Mouse (Mus musculus) heart, embryonic 15.5 days (tissue): ENCODE measurements around the gene Megf11. TPM values are rescaled to one million over a fixed set of nuclear protein-coding genes. Genes with fewer than 3 reads are reported as not detected.
A peak's percentile ranks its signal among the peaks of the same experiment; 100 is the strongest.
"Not testable (repeated sequence)": the region's sequence is repeated elsewhere in the genome, so short reads cannot be mapped to it uniquely, and the experiment has no call there.

ENCODE experiments used
- ATAC-seq: fragments of 200-750 bp; cut with Nextera tagmentation; replicated peaks from 2 replicates; pipeline ENCODE4 v1.8.0; 2017; ENCODE audit warnings: low read depth, moderate TSS enrichment; ENCODE audit not compliant: insufficient number of reproducible peaks, insufficient read depth, low FRiP score
- H3K27ac ChIP-seq: fragments of 300-500 bp; sonication (generic); 2 replicates; pipeline ENCODE4 v1.5.1; 2015; ENCODE audit warnings: mild to moderate bottlenecking, inconsistent platforms
- H3K27me3 ChIP-seq: fragments of 300-500 bp; sonication (generic); 2 replicates; pipeline ENCODE4 v1.6.1; 2015; ENCODE audit warnings: inconsistent platforms
- H3K36me3 ChIP-seq: fragments of 300-500 bp; sonication (generic); 2 replicates; pipeline ENCODE4 v1.6.1; 2015; ENCODE audit warnings: mild to moderate bottlenecking, inconsistent platforms
- H3K4me1 ChIP-seq: fragments of 300-500 bp; sonication (generic); replicated peaks from 2 replicates; pipeline ENCODE4 v1.6.1; 2015; ENCODE audit warnings: inconsistent platforms
- H3K4me2 ChIP-seq: fragments of 300-500 bp; sonication (generic); 2 replicates; pipeline ENCODE4 v1.6.1; 2015; ENCODE audit warnings: inconsistent platforms, mild to moderate bottlenecking, moderate library complexity
- H3K4me3 ChIP-seq: fragments of 300-500 bp; sonication (generic); 2 replicates; pipeline ENCODE4 v1.5.1; 2015; ENCODE audit warnings: mild to moderate bottlenecking, inconsistent platforms
- H3K9ac ChIP-seq: fragments of 300-500 bp; sonication (generic); 2 replicates; pipeline ENCODE4 v1.6.1; 2015; ENCODE audit warnings: mild to moderate bottlenecking, inconsistent platforms
- H3K9me3 ChIP-seq: fragments of 300-500 bp; sonication (generic); replicated peaks from 2 replicates; pipeline ENCODE4 v1.6.1; 2016; ENCODE audit warnings: inconsistent platforms
- WGBS: fragments of 180-500 bp; shearing (Covaris S2); methylation state at CpG from one replicate; pipeline ENCODE4 v1.1.7; 2015; ENCODE audit warnings: mixed read lengths; 5-methylcytosine and 5-hydroxymethylcytosine counted together
- polyA plus RNA-seq: library from polyadenylated mRNA; unstranded; fragments of >200 nt; fragmentation: Nextera tagmentation; extraction: Ambion mirVana; gene quantifications from 2 replicates; pipeline ENCODE4 v1.2.1, GENCODE M21; 2015

Gene Megf11
- polyA plus RNA-seq, 1 experiment from 2014 or later, result 0.63 TPM

GRCm38 (mm10) chr9:64719526-64720163 is 334.2 kb downstream of the Megf11 start:
- no peaks in the 10 kb centered on the region for H3K27me3 ChIP-seq
- no peak overlapping the region for H3K4me3 ChIP-seq
- H3K9ac ChIP-seq, result no peak overlapping the region
- 72% methylated on average over 5 of the region's 5 CpGs for WGBS
- peaks cover 22% of the 10 kb centered on the region for H3K36me3 ChIP-seq
- H3K4me2 ChIP-seq, result no peak overlapping the region
- H3K4me1 ChIP-seq, result peaks cover under 1% of the 10 kb centered on the region; the same call in 1 of the 2 replicates
- H3K27ac ChIP-seq, result no peak overlapping the region
- no peak for ATAC-seq
- H3K9me3 ChIP-seq, result no peaks in the 10 kb centered on the region

DNA sequence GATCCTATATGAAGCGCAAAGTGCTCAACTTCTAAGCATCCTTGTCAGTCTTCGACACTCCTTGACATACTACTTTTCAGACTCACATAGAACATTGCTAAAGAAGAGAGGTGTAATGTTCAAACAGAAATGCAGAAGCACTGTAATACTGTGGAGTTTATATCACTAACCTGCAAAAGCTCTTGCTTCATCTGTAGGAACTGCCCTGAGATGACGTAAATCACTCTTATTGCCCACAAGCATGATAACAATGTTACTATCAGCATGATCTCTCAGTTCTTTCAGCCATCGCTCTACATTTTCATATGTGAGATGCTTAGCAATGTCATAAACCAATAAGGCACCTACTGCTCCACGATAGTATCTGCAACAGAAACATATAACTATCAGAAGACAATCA is 341.0 kb downstream of the Megf11 start:
- Histone ChIP-seq H3K27ac (no peak overlapping the region), H3K4me2 (no peak overlapping the region), H3K4me1 (peaks cover 6% of the 10 kb centered on the region; the same call in 1 of the 2 replicates), H3K4me3 (no peak overlapping the region), H3K36me3 (peaks cover 29% of the 10 kb centered on the region), H3K9me3 (no peaks in the 10 kb centered on the region), H3K9ac (no peak overlapping the region), H3K27me3 (no peaks in the 10 kb centered on the region)
- 91% methylated on average over 5 of the region's 5 CpGs for WGBS
- ATAC-seq, result no peak

DNA sequence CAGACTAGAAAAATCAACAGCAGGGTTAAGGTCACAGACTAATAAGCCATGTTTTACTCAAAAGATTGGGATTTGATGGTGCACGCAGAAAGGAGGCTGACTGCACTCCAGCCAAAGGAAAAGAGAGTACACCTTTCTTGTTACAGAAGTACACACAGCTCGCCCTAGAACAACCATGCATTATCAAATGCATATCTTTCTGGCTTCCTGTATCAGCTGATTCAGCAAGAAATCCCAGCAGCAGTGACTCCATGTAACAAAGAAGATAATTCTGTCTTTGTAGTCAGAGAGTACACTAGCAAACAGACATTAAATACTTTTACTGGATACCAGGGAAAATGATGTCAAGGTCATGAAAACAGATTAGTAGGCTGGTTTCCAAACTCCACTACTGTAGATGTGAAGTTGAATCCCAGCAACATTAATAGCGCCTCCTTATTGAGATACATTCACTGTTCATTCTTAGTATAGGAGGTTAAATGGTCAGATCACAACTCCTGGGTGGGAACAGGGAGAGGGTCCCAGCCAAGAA is 345.7 kb downstream of the Megf11 start:
- WGBS, result 67% methylated on average over 3 of the region's 3 CpGs
- H3K27ac ChIP-seq, result peak overlapping the region; percentile 8; the same call in 1 of the 2 replicates
- no peak overlapping the region for H3K4me2 ChIP-seq
- no peak for ATAC-seq
- peaks cover 14% of the 10 kb centered on the region for H3K4me1 ChIP-seq
- H3K4me3 ChIP-seq, result no peak overlapping the region
- no peak overlapping the region for H3K9ac ChIP-seq
- H3K27me3 ChIP-seq, result no peaks in the 10 kb centered on the region
- no peaks in the 10 kb centered on the region for H3K9me3 ChIP-seq
- peaks cover 12% of the 10 kb centered on the region for H3K36me3 ChIP-seq

- peaks cover 16% of the 10 kb centered on the region for H3K4me1 ChIP-seq
- no peak for ATAC-seq
- no peak overlapping the region for H3K27ac ChIP-seq
- no peaks in the 10 kb centered on the region for H3K9me3 ChIP-seq
- no peak overlapping the region for H3K4me2 ChIP-seq
- H3K9ac ChIP-seq, result no peak overlapping the region
- H3K27me3 ChIP-seq, result no peaks in the 10 kb centered on the region
- 48% methylated on average over 6 of the region's 6 CpGs for whole genome bisulfite sequencing
- H3K36me3 ChIP-seq, result no peaks in the 10 kb centered on the region
- H3K4me3 ChIP-seq, result no peak overlapping the region
Observed at GRCm38 (mm10) chr9:64734166-64734565, 348.7 kb downstream of the Megf11 start.

DNA sequence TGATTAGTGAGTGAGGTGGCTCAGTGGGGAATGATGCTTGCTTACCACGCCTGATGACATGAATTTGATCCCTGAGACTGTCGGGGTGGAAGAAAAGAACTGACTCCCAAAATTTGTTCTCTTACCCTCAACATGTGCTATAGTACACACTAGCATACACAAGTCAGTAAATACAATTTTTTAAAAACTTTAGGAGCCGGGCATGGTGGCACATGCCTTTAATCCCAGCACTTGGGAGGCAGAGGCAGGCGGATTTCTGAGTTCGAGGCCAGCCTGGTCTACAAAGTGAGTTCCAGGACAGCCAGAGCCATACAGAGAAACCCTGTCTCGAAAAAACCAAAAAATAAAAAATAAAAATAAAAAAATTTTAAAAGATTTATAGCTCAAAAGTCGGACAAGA is 349.6 kb downstream of the Megf11 start:
- not testable (repeated sequence) for H3K27me3 ChIP-seq, H3K27ac ChIP-seq, ATAC-seq, H3K36me3 ChIP-seq, H3K9me3 ChIP-seq, H3K4me3 ChIP-seq, H3K9ac ChIP-seq, H3K4me2 ChIP-seq
- WGBS, result 87% methylated on average over 7 of the region's 7 CpGs
- peaks cover 16% of the 10 kb centered on the region for H3K4me1 ChIP-seq

DNA sequence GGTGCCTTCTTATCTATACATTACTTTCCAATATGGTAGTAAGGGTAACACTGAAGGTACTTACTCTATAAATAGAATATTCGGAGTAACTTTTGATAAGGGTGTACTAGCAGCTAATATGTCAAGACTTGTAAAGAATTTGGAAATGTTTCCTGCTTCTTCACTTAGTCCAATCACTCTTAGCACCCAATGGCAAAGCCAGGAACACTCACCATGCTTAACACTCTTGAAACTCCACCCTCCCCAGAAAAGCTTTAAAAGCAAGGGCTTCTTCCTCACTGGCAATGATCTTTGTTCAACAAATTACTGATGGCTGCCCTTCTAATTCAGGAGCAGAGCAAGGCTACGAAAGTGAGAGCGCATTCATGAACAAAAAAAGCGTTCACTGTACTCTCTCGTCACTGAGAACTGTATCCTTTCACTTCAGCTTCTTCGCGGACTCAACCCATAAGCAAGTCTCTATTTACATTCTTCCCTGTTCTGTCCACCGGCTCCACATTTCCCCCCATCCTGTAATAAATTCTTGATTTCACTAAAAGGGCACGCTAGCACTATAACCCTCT is 350.7 kb downstream of the Megf11 start:
- H3K4me3 ChIP-seq, result peak overlapping the region; percentile 84
- peaks cover 13% of the 10 kb centered on the region for H3K4me1 ChIP-seq
- ATAC-seq, result no peak
- no peaks in the 10 kb centered on the region for H3K9me3 ChIP-seq
- H3K27ac ChIP-seq, result peak overlapping the region; percentile 98
- no peaks in the 10 kb centered on the region for H3K36me3 ChIP-seq
- H3K9ac ChIP-seq, result peak overlapping the region; percentile 96
- no peaks in the 10 kb centered on the region for H3K27me3 ChIP-seq
- H3K4me2 ChIP-seq, result peak overlapping the region; percentile 72
- WGBS, result 5% methylated on average over 9 of the region's 9 CpGs

GRCm38 (mm10) chr9:64736639-64737405 is 351.4 kb downstream of the Megf11 start:
- H3K4me3 ChIP-seq, result peak overlapping the region; percentile 84
- H3K4me2 ChIP-seq, result peak overlapping the region; percentile 72
- peak overlapping the region; percentile 96 for H3K9ac ChIP-seq
- H3K27ac ChIP-seq, result peak overlapping the region; percentile 98
- H3K36me3 ChIP-seq, result no peaks in the 10 kb centered on the region
- peak; percentile 72 for ATAC-seq
- H3K9me3 ChIP-seq, result no peaks in the 10 kb centered on the region
- H3K4me1 ChIP-seq, result peaks cover 10% of the 10 kb centered on the region
- no peaks in the 10 kb centered on the region for H3K27me3 ChIP-seq
- WGBS, result 1% methylated on average over 35 of the region's 35 CpGs

DNA sequence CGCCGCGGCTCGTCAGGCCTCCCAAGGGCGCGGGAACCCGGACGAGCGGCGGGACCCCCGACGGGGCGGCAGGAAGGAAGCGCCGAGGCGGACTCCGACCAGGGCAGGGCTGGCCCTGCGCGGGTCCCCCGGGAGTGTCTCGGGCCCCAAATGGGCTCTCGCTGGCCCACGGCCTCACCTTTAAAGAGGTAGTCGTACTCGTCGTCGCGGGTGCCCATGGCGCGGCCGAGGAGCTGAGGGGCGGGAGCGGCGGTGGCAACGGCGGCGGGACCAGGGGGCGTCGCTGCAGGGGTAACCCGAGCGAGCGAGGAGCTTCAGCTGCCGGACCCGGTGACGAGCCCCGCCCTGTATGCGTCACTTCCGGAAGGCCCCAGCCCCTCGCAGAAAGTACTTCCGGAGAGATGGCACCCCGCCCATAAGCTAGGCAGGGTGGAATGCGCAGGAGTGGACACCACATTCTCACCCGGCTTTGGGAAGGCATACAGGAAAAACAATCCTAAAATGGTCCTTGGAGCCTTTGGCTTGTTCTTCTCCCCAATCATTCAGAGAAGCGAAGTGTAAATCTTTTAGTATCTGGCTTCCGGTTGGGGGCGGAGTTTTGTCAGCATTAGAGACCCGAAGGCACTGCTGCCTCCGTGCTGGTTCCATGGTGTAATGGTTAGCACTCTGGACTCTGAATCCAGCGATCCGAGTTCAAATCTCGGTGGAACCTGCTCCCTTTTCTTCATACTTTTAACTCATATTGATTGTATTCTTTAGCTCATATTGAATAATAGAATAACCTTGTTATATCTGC is 352.2 kb downstream of the Megf11 start, which contains the start of gene Rab11a:
Rab11a (minus strand) TSS at position 353 of the 796 bp plus-strand sequence.
- Histone ChIP-seq H3K4me1 (peaks cover 10% of the 10 kb centered on the region), H3K36me3 (no peaks in the 10 kb centered on the region), H3K27ac (peak within 1 kb of the TSS; percentile 98), H3K9ac (peak within 1 kb of the TSS; percentile 96), H3K4me3 (peak within 1 kb of the TSS; percentile 84), H3K4me2 (peak within 1 kb of the TSS; percentile 72), H3K9me3 (no peaks in the 10 kb centered on the region), H3K27me3 (no peaks in the 10 kb centered on the region)
- ATAC-seq, result peak; percentile 95
- under 1% methylated on average over 61 of the region's 61 CpGs for WGBS

DNA sequence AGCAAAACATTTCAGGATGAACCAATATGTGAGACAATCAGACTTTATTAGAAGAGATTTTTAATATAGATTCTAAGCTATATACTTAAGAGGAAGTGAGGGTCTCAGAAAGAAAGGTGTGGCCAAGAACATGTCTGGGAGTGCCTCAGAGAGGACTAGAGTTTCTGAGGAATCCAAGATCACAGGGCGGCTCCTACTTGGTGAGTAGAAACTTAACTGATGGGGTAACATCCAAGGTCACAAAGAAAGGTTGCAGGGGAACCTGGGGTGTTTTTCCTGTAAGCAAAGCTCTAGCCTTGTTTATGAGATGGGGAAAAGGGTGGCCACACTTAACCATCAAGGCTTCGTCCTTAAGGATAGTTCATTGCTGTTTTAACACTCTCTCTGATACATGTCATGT is 353.6 kb downstream of the Megf11 start:
- 81% methylated on average over 2 of the region's 2 CpGs for WGBS

DNA sequence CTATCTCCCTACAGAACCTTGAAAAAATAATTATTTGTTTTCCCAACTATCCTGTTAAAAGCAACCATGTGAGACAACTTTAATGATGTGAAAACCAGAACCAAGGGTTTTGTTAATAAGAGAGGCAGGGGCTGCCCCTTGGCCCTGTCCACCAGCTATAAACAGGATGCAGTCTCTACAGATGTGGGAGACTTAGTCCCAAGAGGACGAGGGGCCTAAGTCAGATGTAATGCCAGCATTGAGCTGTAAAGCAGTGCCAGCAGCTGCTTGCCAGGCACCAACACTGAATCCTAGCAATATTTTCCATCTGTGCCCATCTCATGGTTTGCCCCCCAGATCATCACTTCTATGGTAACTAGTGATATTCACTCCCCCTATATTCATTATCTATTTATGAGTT is 357.0 kb downstream of the Megf11 start:
- Histone ChIP-seq H3K4me1 (0 out of 2 replicates have a peak, but pooled peaks cover 2% of the 10 kb centered on the region), H3K4me2 (no peak overlapping the region), H3K9ac (no peak overlapping the region), H3K27me3 (no peaks in the 10 kb centered on the region), H3K36me3 (no peaks in the 10 kb centered on the region), H3K4me3 (no peak overlapping the region), H3K9me3 (no peaks in the 10 kb centered on the region), H3K27ac (no peak overlapping the region)
- no peak for ATAC-seq
- WGBS, result 56% methylated on average over 1 of the region's 1 CpGs

More for the DNA sequence above, 353.6 kb downstream of the Megf11 start:
- Histone ChIP-seq H3K4me3 (no peak overlapping the region), H3K4me2 (no peak overlapping the region), H3K4me1 (peaks cover 10% of the 10 kb centered on the region), H3K36me3 (no peaks in the 10 kb centered on the region), H3K9me3 (no peaks in the 10 kb centered on the region), H3K9ac (no peak overlapping the region), H3K27me3 (no peaks in the 10 kb centered on the region), H3K27ac (no peak overlapping the region)
- ATAC-seq, result no peak

GRCm38 (mm10) chr9:64747735-64748134 is 362.3 kb downstream of the Megf11 start:
- H3K36me3 ChIP-seq, result no peaks in the 10 kb centered on the region
- H3K9ac ChIP-seq, result no peak overlapping the region
- no peak overlapping the region for H3K27ac ChIP-seq
- H3K4me3 ChIP-seq, result no peak overlapping the region
- WGBS, result 68% methylated on average over 4 of the region's 4 CpGs
- no peak overlapping the region for H3K4me2 ChIP-seq
- no peaks in the 10 kb centered on the region for H3K9me3 ChIP-seq
- no peaks in the 10 kb centered on the region for H3K27me3 ChIP-seq
- no peak for ATAC-seq
- H3K4me1 ChIP-seq, result no peaks in the 10 kb centered on the region
